Mouse (Mus musculus): Measurements from ENCODE around the gene Siae. TPM values are rescaled to one million over a fixed set of nuclear protein-coding genes. Genes with fewer than 3 reads are reported as not detected.

Gene Siae
- polyA plus RNA-seq, 1 experiment = 7.2 TPM

- no peak overlapping the region for H3K27ac ChIP-seq (ENCODE audit: control insufficient read depth, insufficient read depth, low read depth, low read length, poor library complexity)
- H3K4me3 ChIP-seq (replicated peaks; ENCODE audit: control insufficient read depth, low read depth, low read length) = no peak overlapping the region
- no peaks in the 10 kb centered on the region for H3K4me1 ChIP-seq (ENCODE audit: control insufficient read depth, insufficient read depth, low read length)
- 84% methylated on average over 5 of the region's 5 CpGs for WGBS
- TF ChIP-seq CTCF (IDR thresholded peaks at IDR 0.05; ENCODE audit: control insufficient read depth, insufficient read depth, low read length) = no peak
- TF ChIP-seq POLR2A (IDR thresholded peaks at IDR 0.05; ENCODE audit: borderline replicate concordance, control insufficient read depth, low read depth, low read length) = no peak
These were observed 17.7 kb upstream of the Siae start for GRCm38 (mm10) chr9:37537658-37538250.

GRCm38 (mm10) chr9:37539170-37540025, 16.1 kb upstream of the Siae start, which contains the start of gene Vsig2:
Vsig2 (plus strand) TSS chr9:37539255.
- WGBS = 82% methylated on average over 23 of the region's 23 CpGs

GRCm38 (mm10) chr9:37540226-37540625, 15.3 kb upstream of the Siae start:
- 87% methylated on average over 4 of the region's 4 CpGs for WGBS

More at GRCm38 (mm10) chr9:37539170-37540025, 16.1 kb upstream of the Siae start, which contains the start of gene Vsig2:
- H3K27ac ChIP-seq (ENCODE audit: control insufficient read depth, insufficient read depth, low read depth, low read length, poor library complexity) = no peak within 1 kb of the TSS; the same call in 1 of the 2 replicates
- 0 out of 2 replicates have a peak, but pooled peaks have one; percentile 12 for TF ChIP-seq POLR2A (IDR thresholded peaks at IDR 0.05; ENCODE audit: borderline replicate concordance, control insufficient read depth, low read depth, low read length)
- TF ChIP-seq CTCF (IDR thresholded peaks at IDR 0.05; ENCODE audit: control insufficient read depth, insufficient read depth, low read length) = no peak
- no peak within 1 kb of the TSS for H3K4me3 ChIP-seq (replicated peaks; ENCODE audit: control insufficient read depth, low read depth, low read length)
- no peaks in the 10 kb centered on the region for H3K4me1 ChIP-seq (ENCODE audit: control insufficient read depth, insufficient read depth, low read length)

GRCm38 (mm10) chr9:37540701-37541575, 14.6 kb upstream of the Siae start:
- Histone ChIP-seq H3K27ac (ENCODE audit: control insufficient read depth, insufficient read depth, low read depth, low read length, poor library complexity) (no peak overlapping the region), H3K4me3 (replicated peaks; ENCODE audit: control insufficient read depth, low read depth, low read length) (no peak overlapping the region), H3K4me1 (ENCODE audit: control insufficient read depth, insufficient read depth, low read length) (no peaks in the 10 kb centered on the region)
- TF ChIP-seq CTCF (IDR thresholded peaks at IDR 0.05; ENCODE audit: control insufficient read depth, insufficient read depth, low read length) (no peak), POLR2A (IDR thresholded peaks at IDR 0.05; ENCODE audit: borderline replicate concordance, control insufficient read depth, low read depth, low read length) (no peak)
- 71% methylated on average over 6 of the region's 6 CpGs for WGBS

More at GRCm38 (mm10) chr9:37540226-37540625, 15.3 kb upstream of the Siae start:
- Histone ChIP-seq H3K27ac (ENCODE audit: control insufficient read depth, insufficient read depth, low read depth, low read length, poor library complexity) (no peak overlapping the region), H3K4me3 (replicated peaks; ENCODE audit: control insufficient read depth, low read depth, low read length) (no peak overlapping the region), H3K4me1 (ENCODE audit: control insufficient read depth, insufficient read depth, low read length) (no peaks in the 10 kb centered on the region)
- no peak for TF ChIP-seq CTCF (IDR thresholded peaks at IDR 0.05; ENCODE audit: control insufficient read depth, insufficient read depth, low read length)
- TF ChIP-seq POLR2A (IDR thresholded peaks at IDR 0.05; ENCODE audit: borderline replicate concordance, control insufficient read depth, low read depth, low read length) = no peak

GRCm38 (mm10) chr9:37541851-37542642, 13.5 kb upstream of the Siae start:
- no peak for TF ChIP-seq POLR2A (IDR thresholded peaks at IDR 0.05; ENCODE audit: borderline replicate concordance, control insufficient read depth, low read depth, low read length)
- TF ChIP-seq CTCF (IDR thresholded peaks at IDR 0.05; ENCODE audit: control insufficient read depth, insufficient read depth, low read length) = no peak
- 70% methylated on average over 7 of the region's 7 CpGs for WGBS
- H3K4me1 ChIP-seq (ENCODE audit: control insufficient read depth, insufficient read depth, low read length) = no peaks in the 10 kb centered on the region

GRCm38 (mm10) chr9:37543869-37544440, 11.5 kb upstream of the Siae start:
- Histone ChIP-seq H3K4me1 (ENCODE audit: control insufficient read depth, insufficient read depth, low read length) (no peaks in the 10 kb centered on the region), H3K27ac (ENCODE audit: control insufficient read depth, insufficient read depth, low read depth, low read length, poor library complexity) (no peak overlapping the region), H3K4me3 (replicated peaks; ENCODE audit: control insufficient read depth, low read depth, low read length) (no peak overlapping the region)
- TF ChIP-seq CTCF (IDR thresholded peaks at IDR 0.05; ENCODE audit: control insufficient read depth, insufficient read depth, low read length) (no peak), POLR2A (IDR thresholded peaks at IDR 0.05; ENCODE audit: borderline replicate concordance, control insufficient read depth, low read depth, low read length) (no peak)
- WGBS = 52% methylated on average over 12 of the region's 12 CpGs

More at GRCm38 (mm10) chr9:37541851-37542642, 13.5 kb upstream of the Siae start:
- no peak overlapping the region for H3K27ac ChIP-seq (ENCODE audit: control insufficient read depth, insufficient read depth, low read depth, low read length, poor library complexity)
- no peak overlapping the region for H3K4me3 ChIP-seq (replicated peaks; ENCODE audit: control insufficient read depth, low read depth, low read length)

Measured in bone marrow, adult 2 months (tissue).